Mouse (Mus musculus) layer of hippocampus, adult 18-20 months (tissue): ENCODE measurements around the gene Drd5. TPM values are rescaled to one million over a fixed set of nuclear protein-coding genes. Genes with fewer than 3 reads are reported as not detected.

ENCODE experiments used
- DNase-seq, 2 experiments: peaks; one replicate each; pipeline ENCODE4 v3.0.0; 2022; ENCODE audit warnings: low spot score in 2 of 2
- total RNA-seq, 2 experiments: library from RNA; stranded (reverse); gene quantifications; 2 replicates each; pipeline ENCODE4 v1.2.3; 2021

Gene Drd5
- total RNA-seq, 2 experiments from 2014 or later = 14.9 to 16.9 TPM

GRCm38 (mm10) chr5:38350351-38350929 is 31.3 kb downstream of the Drd5 start:
- DNase-seq = no peak

DNA sequence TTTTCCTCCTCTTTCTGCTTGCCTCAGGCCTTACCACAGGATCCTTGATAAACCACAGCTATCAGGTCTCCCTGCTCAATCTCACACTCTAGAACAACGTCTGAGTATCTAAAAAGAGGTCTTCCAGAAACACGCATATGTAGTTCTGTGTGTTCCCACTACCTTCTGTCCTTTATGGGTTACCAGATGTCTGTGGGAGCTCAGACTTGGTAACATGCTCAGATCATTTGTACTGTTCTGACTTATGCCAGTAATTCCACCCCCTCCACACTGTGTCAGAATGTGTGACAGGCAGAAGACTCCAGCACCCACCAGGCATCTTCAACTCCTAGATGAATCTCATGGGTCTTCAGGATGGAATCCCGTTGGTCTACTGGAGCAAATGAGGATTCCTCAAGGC is 37.8 kb downstream of the Drd5 start:
- DNase-seq = peak; percentile 68 to 86

DNA sequence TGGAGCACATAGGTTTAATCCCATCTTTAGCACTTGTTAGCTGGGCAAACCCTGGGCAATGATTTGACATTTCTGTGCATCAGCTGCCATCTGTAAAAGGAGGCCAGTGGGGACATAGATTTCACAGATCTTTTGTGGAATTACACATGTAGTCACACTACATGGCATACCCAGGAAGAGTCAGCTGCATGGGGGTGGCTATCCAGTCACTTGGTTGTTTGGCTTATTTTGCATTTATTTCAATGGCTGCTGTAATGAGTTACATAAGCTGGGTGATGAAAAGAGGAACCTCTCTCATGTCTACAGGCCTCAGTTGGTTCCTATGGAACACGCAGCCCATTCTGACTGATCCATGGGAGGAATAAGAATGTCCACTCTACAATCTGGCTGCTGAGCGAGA is 40.5 kb downstream of the Drd5 start:
- peak in 1 of 2 experiments; percentile 74 for DNase-seq

GRCm38 (mm10) chr5:38364396-38364795 is 45.2 kb downstream of the Drd5 start:
- DNase-seq = peak; percentile 74 to 86

DNA sequence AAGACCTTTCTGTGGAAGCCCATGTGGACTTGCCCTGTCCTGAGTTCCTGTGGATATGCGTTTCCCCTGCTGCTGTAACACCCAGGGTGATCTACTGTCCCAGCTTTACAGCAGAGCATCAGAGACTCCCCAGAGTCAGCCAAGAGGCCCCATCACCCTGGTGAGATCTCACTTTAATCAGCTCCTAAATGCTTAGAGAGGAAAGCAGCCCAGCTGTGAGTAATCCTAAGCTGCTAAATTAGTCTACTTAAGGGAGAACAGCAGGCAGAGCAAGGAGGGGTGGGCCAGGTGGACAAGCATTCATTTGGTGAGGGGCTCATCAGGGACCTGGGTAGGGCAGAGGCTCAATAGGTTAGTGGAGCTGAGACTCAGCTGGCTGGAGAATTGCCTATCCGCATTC is 46.4 kb downstream of the Drd5 start:
- peak in 1 of 2 experiments; percentile 15 for DNase-seq

DNA sequence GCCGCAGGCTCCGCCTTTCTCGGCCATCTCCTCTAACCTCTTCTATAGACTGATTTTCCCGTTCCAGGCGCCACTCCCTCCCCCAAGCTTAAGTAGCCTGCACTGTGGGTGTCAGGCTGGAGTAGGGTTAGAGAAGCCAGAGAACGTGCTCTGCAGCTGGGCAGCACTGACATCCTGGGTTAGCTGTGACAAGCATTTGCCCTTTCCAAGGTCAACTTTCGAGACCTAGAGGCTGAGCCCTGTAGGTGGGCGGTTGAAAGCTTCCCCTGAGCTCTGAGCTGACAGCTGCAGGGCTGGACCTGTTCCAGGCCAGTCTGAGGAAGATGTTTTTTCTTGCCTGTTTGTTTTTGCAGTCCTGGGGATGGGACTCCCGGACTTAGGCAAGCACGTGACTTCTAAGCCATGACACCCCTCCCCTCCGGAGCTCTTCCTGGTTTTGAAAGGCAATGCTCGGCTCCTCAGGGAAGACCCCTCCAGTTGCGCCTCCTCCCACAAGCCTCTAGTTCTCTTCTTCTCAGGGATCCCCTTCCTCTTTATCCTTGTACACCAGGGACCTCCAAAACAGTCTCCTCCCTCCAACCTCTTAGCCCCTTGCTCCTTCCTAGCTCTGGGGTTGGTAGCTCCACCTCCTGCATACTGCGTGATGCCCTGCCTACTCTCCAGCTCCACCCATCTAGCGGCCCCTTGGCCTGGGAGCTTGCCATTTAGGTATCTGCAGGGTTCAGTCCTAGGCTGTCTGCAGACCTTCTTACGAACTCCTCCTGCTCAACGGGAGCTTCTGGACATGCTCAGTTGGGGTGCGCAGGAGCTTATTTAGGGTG is 47.7 kb downstream of the Drd5 start:
- DNase-seq = peak in 1 of 2 experiments; percentile 28

DNA sequence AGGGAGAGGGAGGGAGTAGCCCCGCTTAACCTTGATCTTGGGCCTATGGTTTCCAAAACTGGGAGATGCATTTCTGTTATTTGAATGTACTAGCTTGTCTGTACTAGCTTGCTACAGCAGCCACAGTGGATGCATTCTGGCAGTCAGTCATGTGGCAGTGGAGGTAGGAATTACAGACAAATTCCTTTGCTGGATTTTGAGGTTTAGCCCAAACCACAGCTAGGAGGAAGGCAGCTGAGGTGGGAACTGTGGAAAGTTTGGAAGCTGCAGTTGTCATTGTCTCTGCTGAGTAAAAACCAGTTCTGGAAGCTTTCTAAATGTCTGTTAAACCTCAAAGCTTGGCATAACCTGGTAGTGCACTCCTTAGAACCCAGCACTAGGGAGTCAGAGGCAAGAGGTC is 52.1 kb downstream of the Drd5 start:
- no peak for DNase-seq

Other genes with a start within 250 kb of the Drd5 start
- gene Nsg1, start 159.5 kb upstream of the Drd5 start, total RNA-seq = 100 to 1,000 TPM; 425 to 451 TPM
- 10 to 100 TPM; 18.5 to 20.1 TPM for gene Zbtb49, start 98.9 kb upstream of the Drd5 start, total RNA-seq
- gene Lyar, start 98.9 kb upstream of the Drd5 start, total RNA-seq = 10 to 100 TPM; 10.0 to 10.8 TPM
- gene Tmem128, start 59.2 kb upstream of the Drd5 start, total RNA-seq = 10 to 100 TPM; 29.7 to 31.1 TPM
- under 1 TPM; 0.10 to 0.15 TPM for gene Otop1, start 43.4 kb upstream of the Drd5 start, total RNA-seq
- gene Slc2a9, start 183.8 kb downstream of the Drd5 start, total RNA-seq = 1 to 10 TPM; 2.4 to 3.3 TPM
- 100 to 1,000 TPM; 194 to 201 TPM for gene Wdr1, start 243.9 kb downstream of the Drd5 start, total RNA-seq